Mouse (Mus musculus): ENCODE measurements at regions not wholly inside any gene's neighbourhood (a gene's known extent, or its start where the extent isn't known, plus 50 kb on each side); places are given as distances from the start of the nearest gene placed in this dataset.

DNA sequence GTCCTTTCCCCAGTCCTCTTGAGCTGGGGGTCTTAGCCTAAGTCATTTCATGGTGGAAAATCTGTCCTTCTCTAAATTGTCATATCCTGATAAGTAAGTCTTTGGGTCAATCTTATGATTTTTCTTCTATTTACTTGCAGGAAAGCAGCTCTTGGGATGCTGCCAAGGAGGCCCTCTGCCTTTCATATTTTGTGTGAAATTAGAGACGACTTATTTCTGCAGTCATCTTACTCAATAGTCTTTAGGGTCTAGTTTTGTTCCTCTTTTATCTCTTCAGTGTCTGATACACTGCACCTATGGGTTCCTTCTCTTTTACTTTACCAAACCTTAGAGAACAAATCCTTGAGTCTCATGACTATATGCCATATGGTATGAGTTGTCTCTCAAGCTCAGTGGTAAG is 196.0 kb upstream of the Jun start:
- DNase-seq: no peak

DNA sequence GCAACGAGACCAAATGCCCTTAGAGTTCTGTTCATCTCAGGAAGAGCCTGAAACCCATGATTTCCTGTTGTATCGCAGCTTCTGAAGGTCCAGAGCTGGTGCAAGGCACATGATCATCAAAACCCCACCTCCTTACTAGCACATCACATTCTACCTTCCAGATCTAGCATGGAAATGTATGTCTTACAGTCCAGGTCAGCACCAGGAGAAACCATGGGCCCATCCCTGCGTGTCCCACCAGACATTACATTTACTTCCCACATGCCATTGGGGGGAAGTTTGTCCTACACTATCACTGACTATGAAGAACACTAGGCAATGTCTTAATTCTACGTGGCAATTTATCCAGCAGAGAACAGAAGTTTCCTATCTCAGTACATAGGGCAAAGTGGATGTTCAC is 197.0 kb upstream of the Jun start:
- no peak for DNase-seq

DNA sequence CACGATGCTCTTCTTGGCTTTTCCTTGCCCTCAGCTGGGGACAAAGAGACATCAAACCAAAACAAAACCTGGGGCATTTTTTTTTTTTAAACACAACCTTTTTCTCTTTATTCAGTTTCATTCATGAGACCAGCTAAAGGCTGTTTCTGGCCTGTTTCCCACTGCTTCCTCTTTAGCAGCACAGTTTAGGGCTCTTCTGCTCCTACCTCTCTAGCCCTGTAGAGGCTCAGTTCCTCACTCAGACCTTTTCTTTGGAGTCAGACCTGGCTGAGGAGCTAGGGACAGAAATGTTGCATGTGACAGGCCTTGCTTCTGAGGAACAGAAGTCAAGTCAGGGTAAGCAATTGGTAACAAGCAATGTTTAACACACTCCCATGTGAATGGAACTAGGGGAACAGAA is 198.1 kb upstream of the Jun start:
- no peak for DNase-seq

DNA sequence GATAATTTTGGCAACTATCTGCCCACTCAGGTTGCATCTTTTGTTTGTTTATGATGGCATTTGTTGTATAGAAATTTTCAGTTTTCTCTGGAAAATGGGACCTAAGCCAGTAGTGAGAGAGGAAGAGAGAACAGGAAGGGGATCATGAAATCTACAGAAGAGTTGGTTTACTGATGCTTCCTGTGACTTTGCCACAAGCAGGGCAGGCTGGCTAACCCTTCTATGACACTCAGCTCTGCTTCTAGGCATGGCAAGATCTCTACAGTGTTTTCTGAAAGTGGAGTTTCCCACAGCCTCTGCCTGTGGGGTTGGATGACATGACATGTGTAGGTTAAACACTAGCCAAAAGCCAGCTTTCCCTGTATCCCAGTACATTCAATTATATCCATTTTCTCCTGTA is 217.7 kb upstream of the Jun start:
- DNase-seq: no peak

DNA sequence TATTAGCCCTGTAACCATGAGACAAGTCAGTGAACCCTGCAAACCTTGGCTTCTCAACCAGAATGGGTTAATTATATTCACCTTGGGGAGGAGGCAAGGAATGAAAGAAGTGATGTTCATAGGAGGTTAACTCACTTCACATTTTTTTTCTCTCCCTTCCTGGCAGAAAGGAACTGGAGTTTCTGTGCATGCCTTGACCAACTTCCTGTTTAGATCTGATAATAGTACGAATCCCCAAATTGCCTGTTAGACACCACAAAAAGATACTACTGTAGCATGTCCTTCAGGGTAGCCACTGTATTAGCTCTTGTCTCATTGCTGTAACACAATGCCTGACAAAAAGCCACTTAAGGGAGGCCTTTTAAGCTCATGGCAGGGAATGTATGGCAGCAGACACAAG is 218.4 kb upstream of the Jun start:
- DNase-seq: no peak

DNA sequence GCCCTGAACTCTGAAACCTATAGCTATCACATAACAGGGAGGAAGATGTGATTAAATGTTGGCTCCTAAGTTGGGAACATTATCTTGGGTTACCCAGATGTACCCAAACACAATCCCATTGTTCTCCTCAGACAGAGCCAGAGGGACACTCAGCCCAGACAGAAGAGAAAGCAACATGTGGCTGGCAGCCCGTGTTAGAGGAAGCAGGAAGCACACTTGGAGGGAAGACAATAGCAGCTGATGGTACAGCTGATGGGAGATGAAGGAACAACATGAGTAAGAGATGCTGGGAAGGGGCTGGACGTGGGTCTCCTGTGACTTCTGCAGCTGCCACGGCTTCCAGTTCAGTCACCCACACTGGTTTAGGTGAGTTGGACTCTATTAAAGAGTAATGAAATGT is 224.2 kb upstream of the Jun start:
- DNase-seq: no peak

DNA sequence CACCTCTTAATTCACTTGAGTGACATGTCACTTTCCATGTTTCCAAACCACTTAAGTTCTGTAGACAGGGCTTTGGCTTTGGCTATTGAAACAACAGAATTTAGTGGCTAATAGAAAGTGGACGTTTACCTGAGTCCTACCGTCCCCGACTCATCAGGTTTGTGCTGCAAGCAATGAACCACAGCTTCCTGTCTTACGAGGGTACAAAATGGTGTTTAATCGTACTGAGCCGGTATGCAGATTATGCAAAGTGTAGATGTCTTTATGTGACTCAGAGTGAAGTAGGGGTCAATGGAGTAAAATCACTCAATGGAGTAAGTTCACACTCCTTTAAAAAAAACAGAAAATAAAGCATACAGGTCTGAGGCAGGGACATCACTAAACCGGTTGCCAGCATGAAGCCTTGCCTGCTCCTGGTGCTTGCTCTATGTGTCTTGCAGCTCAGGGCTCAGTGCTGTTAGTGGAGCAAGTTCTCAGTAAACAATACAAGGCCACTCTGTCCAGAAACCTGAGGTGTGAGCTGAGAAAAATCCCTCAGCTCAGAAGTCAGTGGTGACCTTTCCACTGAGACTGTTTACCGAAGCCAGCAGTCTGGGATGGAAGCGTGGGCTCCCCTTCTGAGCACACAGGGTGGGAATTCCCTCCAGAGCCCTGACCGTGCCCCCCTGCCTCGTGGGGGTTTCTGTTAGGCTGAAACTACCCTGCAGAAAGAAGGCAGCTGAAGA is 226.1 kb upstream of the Jun start:
- no peak for DNase-seq

DNA sequence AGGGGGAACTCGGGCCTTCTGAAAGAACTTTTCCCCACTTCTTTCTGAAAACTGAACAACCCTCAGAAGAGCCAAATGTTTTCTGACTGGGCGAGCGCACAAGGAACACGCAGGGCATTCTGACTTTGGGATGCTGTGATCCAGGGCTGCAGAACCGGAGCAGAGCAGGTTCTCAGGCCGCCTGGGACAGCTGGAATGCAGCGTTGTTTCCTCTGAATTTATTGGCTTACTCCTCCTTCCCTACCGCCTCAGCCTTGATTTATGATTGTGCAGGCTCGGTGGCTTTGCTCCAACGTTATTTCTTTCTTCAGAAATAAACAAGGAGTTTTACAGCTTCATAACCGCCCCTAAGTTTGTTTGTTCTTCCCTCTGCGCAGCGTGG is 226.7 kb upstream of the Jun start:
- DNase-seq: no peak

DNA sequence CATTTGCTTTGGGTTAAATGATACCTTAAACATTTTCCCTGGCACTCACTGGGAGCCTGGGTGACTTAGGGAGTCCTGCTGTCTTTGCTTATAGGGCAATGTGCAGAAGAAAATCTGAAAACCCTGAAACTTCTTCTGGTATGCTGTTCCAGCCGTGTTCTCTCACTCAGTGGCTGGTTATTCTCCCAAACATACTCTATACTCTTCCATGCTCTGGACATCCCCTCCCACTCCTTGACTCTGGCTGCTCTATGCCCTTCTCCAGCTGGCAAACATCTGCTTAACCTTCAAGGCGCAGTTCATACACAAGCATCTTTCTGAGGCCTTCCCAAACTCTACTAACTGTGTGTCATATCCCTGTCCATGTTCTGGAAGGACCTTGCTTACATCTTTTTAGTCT is 227.2 kb upstream of the Jun start:
- DNase-seq: no peak

DNA sequence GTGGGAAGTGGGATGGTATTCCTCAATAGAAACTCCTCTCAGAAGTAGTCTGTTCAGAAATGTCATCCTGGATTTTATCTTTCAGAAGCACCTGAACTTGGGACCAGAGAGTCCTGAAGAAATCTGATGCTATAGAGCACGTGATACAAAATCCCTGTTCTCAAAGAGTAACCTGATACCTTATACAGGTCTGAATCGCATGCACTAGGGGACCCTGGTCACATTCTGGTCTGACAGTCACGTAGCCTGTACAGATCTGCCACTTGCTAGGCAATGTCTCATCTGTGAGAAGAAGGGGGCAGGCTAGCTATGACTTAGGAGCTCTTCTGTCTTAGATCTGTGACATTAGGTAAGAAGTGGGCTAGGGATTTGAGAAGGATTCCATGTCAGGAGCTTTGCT is 230.1 kb upstream of the Jun start:
- DNase-seq: no peak

DNA sequence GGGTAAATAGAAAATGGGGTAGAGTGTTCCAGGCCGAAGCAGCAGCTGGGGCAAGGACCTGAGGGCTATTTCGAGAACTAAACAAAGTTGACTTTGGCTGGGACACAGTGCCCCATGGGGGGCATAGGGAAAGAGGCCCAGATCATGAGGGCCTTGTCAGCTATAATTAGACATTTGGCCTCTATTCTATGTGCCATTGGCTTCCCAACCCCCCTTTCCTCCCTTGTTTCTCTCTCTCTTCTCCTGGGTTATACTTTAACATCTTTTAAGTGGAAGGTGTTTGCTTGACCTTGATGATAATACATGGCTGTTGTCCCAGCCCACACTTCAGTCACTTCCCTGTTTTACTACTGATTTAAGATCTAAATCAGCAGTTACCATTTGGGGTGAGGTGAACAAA is 231.8 kb upstream of the Jun start:
- no peak for DNase-seq

DNA sequence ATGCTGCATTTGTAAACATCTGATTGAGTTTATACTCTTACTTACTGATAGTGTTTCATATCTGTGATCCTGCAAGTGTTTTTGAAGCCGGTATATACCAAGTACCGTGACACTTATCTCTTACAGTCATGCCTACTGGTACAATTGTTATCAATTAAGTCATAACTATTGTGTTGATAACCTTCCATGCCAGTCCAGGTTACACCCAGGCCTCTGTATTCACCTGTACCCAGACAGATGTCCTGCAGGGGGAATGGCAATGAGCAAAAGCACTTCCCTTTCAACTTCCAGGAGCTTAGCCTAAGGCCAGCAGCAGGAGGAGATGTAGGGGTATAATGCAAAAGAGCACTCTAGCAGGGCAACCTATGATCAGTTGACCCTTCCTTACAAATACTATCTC is 232.2 kb upstream of the Jun start:
- no peak for DNase-seq

DNA sequence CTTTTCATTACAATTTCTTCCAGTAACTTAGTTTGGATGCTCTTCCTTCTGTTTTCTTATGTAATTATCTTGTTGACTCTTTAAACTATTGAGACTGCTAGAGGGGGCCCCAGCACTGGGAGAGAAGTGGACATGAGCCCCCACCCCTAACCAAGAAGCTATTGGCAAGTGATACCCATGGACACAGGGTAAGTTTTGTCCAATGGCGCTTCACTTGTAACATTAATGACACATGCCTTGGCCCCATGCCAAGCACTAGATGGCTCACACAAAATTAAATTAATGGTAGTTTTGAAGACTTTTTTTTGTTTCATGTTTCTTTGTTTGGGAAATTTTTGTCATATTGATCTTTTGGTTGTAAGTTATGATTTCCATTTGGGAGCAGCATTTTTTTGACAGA is 232.7 kb upstream of the Jun start:
- no peak for DNase-seq

DNA sequence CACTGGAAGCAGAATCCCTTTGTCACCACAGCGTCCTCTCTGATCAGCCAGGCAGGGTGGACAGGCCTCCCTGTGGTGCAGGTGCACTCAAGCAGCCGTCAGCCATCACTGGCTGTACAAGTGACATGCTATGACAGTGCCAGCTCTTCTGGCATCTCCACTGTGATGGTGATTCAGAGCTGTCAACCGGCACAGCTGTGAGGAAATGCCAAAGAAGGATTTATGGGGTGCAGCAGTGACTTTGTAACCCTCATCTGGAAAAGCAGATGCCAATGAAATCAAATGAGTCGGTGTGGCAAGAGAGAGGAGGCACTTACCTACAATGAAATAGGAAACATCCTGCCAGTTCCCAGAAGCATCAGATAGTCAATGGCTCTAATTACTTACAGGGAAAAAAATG is 238.3 kb upstream of the Jun start:
- no peak for DNase-seq

DNA sequence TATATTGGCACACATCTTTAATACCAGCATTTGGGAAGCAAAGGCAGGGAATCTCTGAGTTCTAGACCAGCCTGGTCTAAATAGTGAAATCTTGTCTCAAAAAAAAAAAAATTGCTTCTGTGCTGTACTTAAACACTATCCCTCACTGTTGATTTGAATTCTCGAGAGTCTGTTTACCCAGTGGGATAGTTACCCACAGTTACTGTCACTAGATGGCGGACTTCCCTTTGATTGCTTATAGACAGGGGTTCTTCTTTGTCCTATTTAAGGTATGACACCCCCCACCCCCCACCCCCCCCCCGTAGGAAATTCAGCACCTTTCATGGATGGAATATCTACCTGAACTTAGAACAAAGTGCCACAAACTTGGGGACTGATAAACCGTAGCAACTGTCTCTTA is 242.1 kb upstream of the Jun start:
- no peak for DNase-seq

DNA sequence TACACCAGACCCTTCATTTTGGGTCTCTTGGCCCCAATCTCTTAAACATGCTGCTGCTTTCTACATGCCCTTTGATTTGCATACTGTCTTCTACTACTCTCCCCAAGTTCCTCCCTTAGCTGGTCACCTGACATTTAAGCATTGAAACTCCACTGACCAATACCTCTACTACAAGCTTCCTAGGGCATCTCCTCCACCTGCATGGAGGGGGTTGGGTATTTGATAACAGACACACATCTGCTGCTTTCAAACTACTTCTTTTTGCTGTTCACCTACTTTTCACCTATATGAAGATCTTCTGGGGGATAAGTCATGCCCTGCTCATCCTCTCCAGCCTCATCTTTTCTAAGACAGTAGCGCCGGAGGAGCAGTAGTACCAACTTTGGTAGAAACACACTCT is 249.9 kb upstream of the Jun start:
- no peak for DNase-seq

DNA sequence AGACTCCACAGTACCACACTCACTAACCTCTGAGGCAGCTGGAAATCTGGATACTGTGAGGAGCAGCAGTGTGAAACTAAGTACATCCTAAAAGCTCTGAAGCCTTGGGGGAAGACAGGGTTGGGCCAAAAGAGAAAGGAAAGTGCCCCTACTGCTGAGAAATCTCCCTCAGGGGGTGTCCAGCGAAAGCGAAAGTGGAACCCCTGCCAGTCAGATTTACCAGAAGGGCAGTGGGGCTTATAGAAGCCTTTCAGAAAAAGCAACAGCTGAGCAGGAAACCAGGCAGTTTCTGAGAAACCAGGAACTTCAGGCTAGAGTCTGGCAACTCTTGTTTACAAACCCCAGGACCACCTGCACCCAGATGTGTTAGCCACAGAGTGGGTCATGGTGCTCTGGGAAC is 251.3 kb upstream of the Jun start:
- peak; percentile 33 to 40 for DNase-seq

DNA sequence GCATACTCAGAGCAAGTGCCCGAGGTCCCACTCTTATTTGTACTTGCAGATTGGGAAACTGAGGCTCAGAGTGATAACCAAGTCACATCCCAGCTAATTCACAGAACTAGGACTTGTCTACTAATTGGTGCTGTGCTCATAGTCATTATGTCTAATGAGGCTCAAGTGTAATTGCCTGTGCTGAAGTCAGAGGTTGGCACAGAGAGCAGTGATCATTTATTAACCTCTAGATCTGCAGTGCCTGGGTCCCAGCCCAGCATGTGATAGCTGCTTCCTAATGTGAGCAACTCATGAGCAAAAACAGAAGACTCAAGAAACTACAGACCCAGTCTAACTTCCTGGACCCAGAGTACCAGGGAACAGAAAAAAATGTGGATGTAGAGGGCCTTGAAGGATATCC is 252.0 kb upstream of the Jun start:
- no peak for DNase-seq

DNA sequence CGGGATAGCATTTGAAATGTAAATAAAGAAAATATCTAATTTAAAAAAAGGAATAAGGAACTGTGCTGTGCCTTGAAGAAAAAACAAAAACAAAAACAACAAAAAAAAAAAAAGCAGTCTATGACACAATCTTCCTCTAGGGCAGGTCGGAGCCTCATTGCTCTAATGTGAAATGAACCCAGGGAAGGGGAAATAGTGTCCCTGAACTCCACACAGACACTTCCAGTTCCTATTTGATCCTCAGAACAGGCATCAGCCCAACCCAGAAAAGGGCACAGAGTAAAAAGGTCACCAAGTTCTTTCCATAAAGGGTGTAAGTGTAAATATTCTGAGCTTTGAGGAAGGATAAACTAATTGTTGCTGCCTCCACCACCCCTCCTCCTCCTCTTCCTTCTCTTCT is 250.2 kb upstream of the Fggy start:
- no peak for DNase-seq

DNA sequence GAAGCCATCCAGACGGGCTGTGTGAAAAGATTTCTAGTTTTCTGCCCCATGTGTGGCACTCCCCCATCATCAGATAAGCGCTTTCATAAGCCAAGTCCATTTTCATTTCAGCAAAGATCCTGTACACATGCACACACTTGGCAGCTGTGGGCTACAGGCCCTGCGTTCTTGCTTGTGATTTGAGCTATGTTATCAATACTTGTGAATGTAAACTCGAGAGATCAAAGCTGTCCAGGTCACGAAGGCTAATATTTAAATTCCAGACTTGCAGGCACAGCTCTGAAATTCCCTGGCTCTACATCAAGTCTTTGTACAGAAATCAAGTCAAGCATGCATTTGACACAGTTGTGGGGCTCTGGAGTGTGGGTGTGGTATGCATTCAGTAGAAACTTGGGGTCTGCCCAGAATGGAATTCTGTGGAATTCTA is 248.8 kb upstream of the Fggy start:
- no peak for DNase-seq

DNA sequence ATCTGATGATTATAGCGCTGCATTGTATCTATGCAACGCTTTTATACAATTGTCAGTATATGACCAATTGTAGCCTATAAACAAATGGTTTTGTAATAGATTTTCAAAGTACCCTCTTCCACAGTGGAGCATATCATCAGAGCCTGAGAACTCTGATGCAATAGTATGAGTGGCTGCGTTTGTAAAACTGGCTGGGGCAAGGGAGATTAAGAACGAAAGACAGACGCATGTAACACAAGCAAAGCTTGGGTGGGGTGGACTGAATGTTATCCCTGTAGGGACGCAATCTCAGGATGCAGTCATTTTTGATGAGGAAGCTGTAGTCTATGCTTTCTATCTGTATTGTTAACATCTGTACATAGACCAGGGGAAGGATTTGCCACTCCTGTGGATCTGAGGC is 246.9 kb upstream of the Fggy start:
- DNase-seq: no peak

DNA sequence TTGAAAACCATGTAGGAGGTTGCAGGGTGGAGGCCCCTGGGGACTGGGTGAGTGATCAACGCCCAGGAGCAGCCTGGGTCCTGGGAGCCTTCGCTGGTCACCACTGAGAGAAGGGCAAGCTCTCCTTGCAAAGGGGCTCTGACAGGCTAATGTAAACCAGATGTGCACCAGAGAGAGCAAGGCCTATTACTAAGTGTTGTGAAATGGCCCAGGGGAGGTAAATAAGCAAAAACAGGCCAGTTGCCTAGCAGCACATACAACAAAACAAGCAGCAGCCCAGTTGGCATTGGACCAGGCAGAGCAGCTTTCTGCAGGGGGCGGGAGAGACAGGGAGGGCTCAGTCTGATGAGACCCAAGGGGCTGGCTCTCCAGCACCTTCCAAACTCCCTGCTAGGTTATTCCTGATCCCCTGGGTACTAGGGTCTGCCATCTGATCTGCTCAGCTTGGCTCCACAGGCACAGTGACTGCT is 239.5 kb upstream of the Fggy start:
- DNase-seq: no peak

DNA sequence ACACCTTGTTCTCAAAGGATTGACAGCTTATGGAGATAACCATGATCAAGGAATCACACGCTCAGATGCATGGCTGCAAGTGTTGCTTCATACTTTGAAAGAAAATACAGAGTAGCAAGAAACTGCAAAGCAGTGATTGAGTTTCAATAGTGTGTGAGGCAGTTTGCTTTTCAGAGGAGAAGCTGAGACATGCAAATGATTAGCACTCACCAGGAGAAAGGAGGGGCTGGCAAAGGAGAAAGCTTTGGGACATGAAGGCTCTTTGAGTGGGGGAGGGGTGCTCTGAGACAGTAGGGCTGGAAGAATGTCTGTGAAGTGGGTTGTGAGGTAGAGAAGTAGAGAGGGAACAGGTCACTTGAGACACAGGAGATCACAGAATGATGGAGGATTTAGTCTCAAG is 238.7 kb upstream of the Fggy start:
- DNase-seq: no peak

DNA sequence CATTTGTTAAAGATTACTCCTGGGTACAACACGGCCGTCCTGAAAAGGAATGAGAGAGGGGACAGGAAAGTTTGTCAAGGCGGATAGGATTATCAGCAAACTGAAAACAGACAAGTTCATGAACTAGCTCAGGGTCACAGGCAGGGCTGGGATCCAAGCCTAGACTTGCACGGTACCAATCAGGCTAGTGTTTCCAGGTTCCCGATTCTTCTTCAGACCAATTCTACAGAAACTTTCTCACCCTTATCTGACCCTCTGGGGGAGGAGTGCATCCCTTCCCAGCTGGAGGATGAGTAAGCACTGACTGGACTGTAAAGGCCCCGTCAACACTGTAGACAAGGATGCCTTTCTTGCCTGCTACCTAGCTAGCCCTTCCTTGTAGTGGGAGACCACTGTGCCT is 238.3 kb upstream of the Fggy start:
- no peak for DNase-seq

DNA sequence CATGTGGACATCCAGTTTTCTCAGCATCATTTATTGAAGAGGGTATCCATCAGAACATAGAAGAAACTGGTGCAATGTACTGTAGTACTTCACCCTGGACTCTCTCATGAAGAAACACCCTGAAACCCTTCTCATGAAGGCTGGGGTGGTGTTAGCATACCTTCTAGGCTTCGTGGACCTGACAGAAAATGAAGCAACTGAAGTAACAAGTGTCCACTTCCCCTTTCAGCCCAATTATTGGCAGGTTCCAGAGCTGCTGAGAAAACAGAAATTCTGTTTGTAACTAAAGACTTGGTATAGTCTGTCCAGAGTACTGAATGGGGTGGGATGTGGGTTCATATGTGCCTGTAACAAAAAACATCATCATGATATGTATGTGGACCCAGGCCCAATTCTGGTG is 231.4 kb upstream of the Fggy start:
- no peak for DNase-seq

DNA sequence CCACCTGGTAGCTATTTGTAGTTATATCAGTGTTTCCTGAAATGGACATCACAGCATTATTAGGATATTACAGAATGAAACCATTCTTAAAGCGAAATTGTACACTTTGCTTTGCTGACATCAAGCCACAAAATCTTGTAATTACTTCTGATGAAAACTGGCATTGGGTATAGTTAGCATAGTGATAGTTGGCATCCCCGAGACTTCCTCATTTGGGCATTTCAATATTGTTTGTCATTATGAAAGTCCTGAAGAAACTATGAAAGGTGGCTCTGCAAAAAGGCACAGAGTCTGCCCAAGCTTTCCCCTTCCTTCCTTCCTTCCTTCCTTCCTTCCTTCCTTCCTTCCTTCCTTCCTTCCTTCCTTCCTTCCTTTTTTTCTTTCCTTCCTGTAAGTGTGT is 217.5 kb upstream of the Fggy start:
- DNase-seq: no peak

Data from thymus, postnatal 36 days (tissue).